ENCODE assay signal across 8 mouse cellular contexts in genomic region chr1:87214748-87215147, GRCm38 (mm10). TPM values are rescaled to one million over a fixed set of nuclear protein-coding genes. Genes with fewer than 3 reads are reported as not detected.
DNase-seq lines count a peak whose midpoint lies in the region; ATAC-seq and TF ChIP-seq lines count a peak whose summit lies in the region.

No protein-coding gene starts in this region.

- H3K4me2 ChIP-seq in lung, embryonic 14.5 days = peak overlapping the region; percentile 74
- H3K4me2 ChIP-seq in hindbrain, postnatal 0 days (ENCODE audit: low read depth, low read length) = peak overlapping the region; percentile 71

- 9% methylated on average over 4 of the region's 4 CpGs for WGBS in lung, embryonic 14.5 days
- 3% methylated on average over 4 of the region's 4 CpGs for WGBS in bone marrow, adult 2 months
- WGBS in hindbrain, postnatal 0 days = 22% methylated on average over 4 of the region's 4 CpGs

- H3K9ac ChIP-seq in lung, embryonic 14.5 days = peak overlapping the region; percentile 96
- H3K9ac ChIP-seq in hindbrain, postnatal 0 days (replicated peaks; ENCODE audit: low read length) = peak overlapping the region; percentile 93

- no peaks in the 10 kb centered on the region for H3K9me3 ChIP-seq in lung, embryonic 14.5 days (ENCODE audit: low read depth, low read length)
- no peaks in the 10 kb centered on the region for H3K9me3 ChIP-seq in hindbrain, postnatal 0 days (ENCODE audit: low read length)

- H3K27ac ChIP-seq in lung, embryonic 14.5 days (ENCODE audit: low read depth) = peak overlapping the region; percentile 99
- H3K27ac ChIP-seq in bone marrow, adult 2 months (ENCODE audit: control insufficient read depth, insufficient read depth, low read depth, low read length, poor library complexity) = no peak overlapping the region; the same call in 1 of the 2 replicates
- H3K27ac ChIP-seq in hindbrain, postnatal 0 days = peak overlapping the region; percentile 98; the same call in 1 of the 2 replicates

- no peak for ATAC-seq in lung, embryonic 14.5 days (ENCODE audit: insufficient read depth)
- ATAC-seq in hindbrain, postnatal 0 days = no peak

- H3K4me1 ChIP-seq in lung, embryonic 14.5 days (ENCODE audit: insufficient read depth) = peaks cover 9% of the 10 kb centered on the region; the same call in 1 of the 2 replicates
- H3K4me1 ChIP-seq in bone marrow, adult 2 months (ENCODE audit: control insufficient read depth, insufficient read depth, low read length) = peaks cover 1% of the 10 kb centered on the region; the same call in 1 of the 2 replicates
- H3K4me1 ChIP-seq in hindbrain, postnatal 0 days (ENCODE audit: insufficient read depth, low read length) = peaks cover 21% of the 10 kb centered on the region

- no peak for TF ChIP-seq POLR2A in bone marrow, adult 2 months (IDR thresholded peaks at IDR 0.05; ENCODE audit: borderline replicate concordance, control insufficient read depth, low read depth, low read length)

- peak overlapping the region; percentile 81 for H3K4me3 ChIP-seq in lung, embryonic 14.5 days (ENCODE audit: low read depth, low read length)
- peak overlapping the region; percentile 93 for H3K4me3 ChIP-seq in bone marrow, adult 2 months (replicated peaks; ENCODE audit: control insufficient read depth, low read depth, low read length)
- peak overlapping the region; percentile 89 for H3K4me3 ChIP-seq in hindbrain, postnatal 0 days (ENCODE audit: low read length)

- no peaks in the 10 kb centered on the region for H3K27me3 ChIP-seq in lung, embryonic 14.5 days (ENCODE audit: insufficient read depth, low read length)
- no peaks in the 10 kb centered on the region for H3K27me3 ChIP-seq in hindbrain, postnatal 0 days (ENCODE audit: insufficient read depth, low read length)

- no peak for TF ChIP-seq CTCF in lung, embryonic 14.5 days (IDR thresholded peaks at IDR 0.05; ENCODE audit: low read depth)
- TF ChIP-seq CTCF in bone marrow, adult 2 months (IDR thresholded peaks at IDR 0.05; ENCODE audit: control insufficient read depth, insufficient read depth, low read length) = no peak
- no peak for TF ChIP-seq CTCF in hindbrain, postnatal 0 days (IDR thresholded peaks at IDR 0.05; ENCODE audit: low read depth)

- peaks cover 21% of the 10 kb centered on the region for H3K36me3 ChIP-seq in lung, embryonic 14.5 days (ENCODE audit: insufficient read depth)
- H3K36me3 ChIP-seq in hindbrain, postnatal 0 days (ENCODE audit: insufficient read depth, low read length) = peaks cover 6% of the 10 kb centered on the region; the same call in 1 of the 2 replicates

- peak; percentile 6 for DNase-seq in lung, embryonic 14.5 days
- DNase-seq in lung, postnatal 25 days (ENCODE audit: low spot score) = no peak
- DNase-seq in hindbrain, postnatal 0 days (ENCODE audit: low spot score) = no peak
- peak; percentile 58 for DNase-seq in naive thymus-derived CD4-positive, alpha-beta T cell, adult 2 months (ENCODE audit: low read depth)
- DNase-seq in cerebellum, adult 9-11 months = no peak
- DNase-seq in embryo, embryonic 11 days = no peak
- no peak for DNase-seq in adrenal gland, postnatal 25 days

RNA-seq across cellular contexts. Expression of gene Eif4e2, which starts 1.0 kb away (rescaled TPM):
- polyA plus RNA-seq in lung, embryonic 14.5 days (2014; fragmentation: Nextera tagmentation; extraction: Ambion mirVana) = 160 and 164 TPM in 2 replicates
- polyA plus RNA-seq in bone marrow, adult 2 months (2011; ENCODE audit: insufficient read depth, insufficient read length, low replicate concordance, missing spikeins) = 47.4 and 67.2 TPM in 2 replicates
- total RNA-seq in hindbrain, postnatal 0 days (2014; rRNA removed) = 60.4 and 68.1 TPM in 2 replicates
- 99.7 and 103 TPM in 2 replicates for polyA plus RNA-seq in hindbrain, postnatal 0 days (2015; fragmentation: Nextera tagmentation; extraction: Ambion mirVana)
- 89.9 and 96.0 TPM in 2 replicates for total RNA-seq in adrenal gland, postnatal 25 days (2021)

RNA-seq across cellular contexts. Expression of gene Chrng, which starts 10.3 kb away (rescaled TPM):
- not detected in 2 replicates for polyA plus RNA-seq in lung, embryonic 14.5 days (2014; fragmentation: Nextera tagmentation; extraction: Ambion mirVana)
- polyA plus RNA-seq in bone marrow, adult 2 months (2011; ENCODE audit: insufficient read depth, insufficient read length, low replicate concordance, missing spikeins) = not detected in 2 replicates
- total RNA-seq in hindbrain, postnatal 0 days (2014; rRNA removed) = 0.22 TPM in 1 of 2 replicates, not detected in the other
- polyA plus RNA-seq in hindbrain, postnatal 0 days (2015; fragmentation: Nextera tagmentation; extraction: Ambion mirVana) = 0.06 TPM in 1 of 2 replicates, not detected in the other
- total RNA-seq in adrenal gland, postnatal 25 days (2021) = not detected in 2 replicates

RNA-seq across cellular contexts. Expression of gene Chrnd, which starts 24.3 kb away (rescaled TPM):
- polyA plus RNA-seq in lung, embryonic 14.5 days (2014; fragmentation: Nextera tagmentation; extraction: Ambion mirVana) = not detected in 2 replicates
- polyA plus RNA-seq in bone marrow, adult 2 months (2011; ENCODE audit: insufficient read depth, insufficient read length, low replicate concordance, missing spikeins) = not detected in 2 replicates
- not detected in 2 replicates for total RNA-seq in hindbrain, postnatal 0 days (2014; rRNA removed)
- polyA plus RNA-seq in hindbrain, postnatal 0 days (2015; fragmentation: Nextera tagmentation; extraction: Ambion mirVana) = not detected in 2 replicates
- total RNA-seq in adrenal gland, postnatal 25 days (2021) = not detected in 2 replicates

RNA-seq across cellular contexts. Expression of gene Prss56, which starts 31.6 kb away (rescaled TPM):
- not detected in 2 replicates for polyA plus RNA-seq in lung, embryonic 14.5 days (2014; fragmentation: Nextera tagmentation; extraction: Ambion mirVana)
- polyA plus RNA-seq in bone marrow, adult 2 months (2011; ENCODE audit: insufficient read depth, insufficient read length, low replicate concordance, missing spikeins) = not detected in 2 replicates
- total RNA-seq in hindbrain, postnatal 0 days (2014; rRNA removed) = 0.29 and 0.31 TPM in 2 replicates
- polyA plus RNA-seq in hindbrain, postnatal 0 days (2015; fragmentation: Nextera tagmentation; extraction: Ambion mirVana) = 0.46 and 0.47 TPM in 2 replicates
- not detected in 2 replicates for total RNA-seq in adrenal gland, postnatal 25 days (2021)

RNA-seq across cellular contexts. Expression of gene Efhd1, which starts 49.4 kb away (rescaled TPM):
- polyA plus RNA-seq in lung, embryonic 14.5 days (2014; fragmentation: Nextera tagmentation; extraction: Ambion mirVana) = 0.11 TPM in 1 of 2 replicates, not detected in the other
- not detected in 2 replicates for polyA plus RNA-seq in bone marrow, adult 2 months (2011; ENCODE audit: insufficient read depth, insufficient read length, low replicate concordance, missing spikeins)
- 12.4 and 13.0 TPM in 2 replicates for total RNA-seq in hindbrain, postnatal 0 days (2014; rRNA removed)
- polyA plus RNA-seq in hindbrain, postnatal 0 days (2015; fragmentation: Nextera tagmentation; extraction: Ambion mirVana) = 6.4 and 7.8 TPM in 2 replicates
- total RNA-seq in adrenal gland, postnatal 25 days (2021) = 310 and 340 TPM in 2 replicates

Comparison
In these comparisons a context has a peak if more than half of its experiments do, and no peak if none do; other contexts are left out.
1. DNase-seq: peak in lung, embryonic 14.5 days (single experiment) and naive thymus-derived CD4-positive, alpha-beta T cell, adult 2 months (single experiment); none in lung, postnatal 25 days (single experiment), hindbrain, postnatal 0 days (single experiment), cerebellum, adult 9-11 months (single experiment), embryo, embryonic 11 days (single experiment) and adrenal gland, postnatal 25 days (single experiment).
2. Peak in every context shown above with its lines, with median percentiles within 50 percentile points of each other: H3K4me3 ChIP-seq.